Mouse (Mus musculus): ENCODE results near the gene Gna15. TPM values are rescaled to one million over a fixed set of nuclear protein-coding genes. Genes with fewer than 3 reads are reported as not detected.

Gene Gna15
- total RNA-seq, 2 experiments from 2014 or later, result 28.9 to 31.9 TPM

GRCm38 (mm10) chr10:81553807-81554755 lies 30.1 kb upstream of the Gna15 start:
- ATAC-seq (replicated peaks; ENCODE audit: poor library complexity), result no peak

DNA sequence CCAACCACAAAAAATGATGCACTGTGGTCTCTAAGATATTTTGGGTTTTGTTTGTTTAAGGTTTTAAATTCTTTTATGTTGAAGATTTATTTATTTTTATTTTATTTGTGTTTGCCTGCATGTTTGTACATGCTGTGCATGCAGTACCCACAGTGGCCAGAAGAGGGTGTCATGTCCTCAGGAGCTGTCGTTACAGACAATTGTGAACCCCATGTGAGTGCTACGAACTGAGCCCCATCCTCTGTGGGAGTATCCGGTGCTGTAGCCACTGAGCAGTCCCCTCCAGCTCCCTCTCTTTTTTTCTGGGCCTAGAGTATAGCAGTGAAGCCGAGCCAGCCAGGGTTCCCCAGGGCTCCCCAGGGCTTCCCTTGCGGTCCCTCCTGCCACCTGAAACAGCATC lies 29.2 kb upstream of the Gna15 start:
- 0 out of 2 replicates have a peak, but pooled peaks have one; percentile 16 for ATAC-seq (replicated peaks; ENCODE audit: poor library complexity)

DNA sequence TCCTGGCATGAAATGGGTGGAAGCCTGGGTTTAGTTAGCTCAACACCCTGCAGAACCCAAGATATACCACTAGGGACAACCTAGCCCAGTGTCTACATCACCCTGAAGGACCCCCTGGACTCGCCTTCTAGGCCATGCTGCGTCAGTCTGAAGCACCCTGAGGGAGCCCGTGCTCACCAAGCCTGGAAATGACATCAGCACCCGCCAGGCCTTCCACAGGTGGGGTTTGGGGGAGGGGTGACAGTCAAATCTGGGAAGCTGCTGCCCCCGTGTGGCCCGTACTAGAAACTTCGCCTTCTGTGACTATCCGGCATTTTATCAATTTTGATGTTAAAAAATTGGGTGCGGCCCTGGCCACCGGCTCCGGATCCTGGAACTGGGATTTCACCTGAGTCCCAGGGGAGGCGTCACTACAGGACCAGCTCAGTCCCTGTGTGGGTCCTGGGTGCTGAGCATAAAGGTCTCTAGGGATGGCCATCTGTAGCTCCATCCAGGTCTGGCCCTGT lies 27.6 kb upstream of the Gna15 start:
- ATAC-seq (replicated peaks; ENCODE audit: poor library complexity), result peak; percentile 73

GRCm38 (mm10) chr10:81550257-81550656 lies 26.2 kb upstream of the Gna15 start:
- ATAC-seq (replicated peaks; ENCODE audit: poor library complexity), result peak; percentile 56

DNA sequence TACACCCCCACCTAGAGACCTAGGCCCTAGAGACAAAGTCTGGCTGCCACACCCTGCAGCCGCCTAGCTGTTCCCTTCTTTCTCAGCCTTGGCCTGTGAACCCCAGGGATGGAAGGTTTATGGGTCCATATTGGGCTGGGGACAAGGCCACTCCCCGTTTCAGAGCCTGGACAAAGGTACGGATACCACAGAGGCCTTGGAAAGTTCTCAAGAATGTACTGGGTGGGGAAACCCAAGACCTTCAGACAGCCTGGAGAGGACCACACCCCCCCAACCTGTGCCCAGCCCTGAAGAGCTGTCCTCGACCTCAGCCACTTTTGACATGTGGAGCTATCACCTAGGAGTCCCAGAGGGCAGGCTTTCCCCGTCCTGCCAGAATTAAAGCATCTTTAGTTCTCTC lies 24.9 kb upstream of the Gna15 start:
- ATAC-seq (replicated peaks; ENCODE audit: poor library complexity), result no peak

- ATAC-seq (replicated peaks; ENCODE audit: poor library complexity), result no peak
These were observed 23.0 kb upstream of the Gna15 start for GRCm38 (mm10) chr10:81546788-81547571.

DNA sequence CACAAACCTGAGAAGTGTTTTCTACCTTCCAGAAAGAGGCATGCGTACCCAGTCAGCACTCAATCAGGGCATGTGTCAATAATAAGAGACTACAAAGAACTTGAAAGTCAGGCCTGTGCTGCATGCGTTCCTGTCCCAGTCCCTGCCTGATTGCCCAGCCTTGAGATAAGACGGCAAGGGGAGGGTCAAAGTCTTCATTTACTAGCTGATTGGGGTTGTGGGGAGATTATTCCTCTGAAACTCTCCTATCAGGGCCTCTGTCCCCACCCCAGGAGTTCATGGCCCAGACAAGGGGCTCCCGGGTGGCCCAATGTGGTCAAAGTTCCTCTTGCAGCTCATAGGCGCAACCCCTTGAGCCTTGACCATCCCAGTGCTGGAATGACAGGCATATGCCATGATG lies 22.3 kb upstream of the Gna15 start:
- no peak for ATAC-seq (replicated peaks; ENCODE audit: poor library complexity)

DNA sequence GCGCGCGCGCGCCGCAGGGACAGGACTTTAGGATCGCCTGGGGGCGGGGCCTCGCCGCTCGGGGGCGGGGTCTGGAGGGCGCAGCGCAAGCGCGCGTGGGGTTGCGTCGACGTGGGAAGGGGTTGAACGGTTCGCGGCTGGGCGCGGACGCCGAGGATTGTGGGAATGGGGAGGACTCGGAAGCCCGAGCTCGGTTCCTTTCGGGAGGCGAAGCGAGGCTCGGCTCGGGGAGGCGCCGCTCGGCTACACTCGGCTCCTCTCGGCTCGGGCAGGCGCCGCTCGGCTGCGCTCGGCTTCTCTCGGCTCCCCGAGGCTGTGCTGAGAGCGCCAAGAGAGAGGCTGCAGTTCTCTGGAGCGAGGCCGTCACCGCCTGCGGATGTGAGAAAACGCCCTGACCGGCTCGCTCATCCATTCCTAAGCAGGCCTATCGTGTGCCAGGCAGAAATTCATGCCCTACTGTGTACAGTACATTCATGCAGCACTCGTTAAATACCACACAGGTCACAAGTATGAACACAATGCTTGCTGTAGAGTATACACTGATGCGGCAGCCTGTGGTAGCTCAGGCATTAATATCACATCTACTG lies 21.2 kb upstream of the Gna15 start, which contains the start of gene Gna11:
TSS of gene Gna11 (minus strand) at position 30 of the 587 bp plus-strand sequence.
- ATAC-seq (replicated peaks; ENCODE audit: poor library complexity), result peak; percentile 88

- peak; percentile 1 for ATAC-seq (replicated peaks; ENCODE audit: poor library complexity)
These were observed 20.5 kb upstream of the Gna15 start for GRCm38 (mm10) chr10:81544296-81545160.

GRCm38 (mm10) chr10:81543633-81544032 lies 19.6 kb upstream of the Gna15 start:
- no peak for ATAC-seq (replicated peaks; ENCODE audit: poor library complexity)

GRCm38 (mm10) chr10:81542727-81543460 lies 18.9 kb upstream of the Gna15 start:
- no peak for ATAC-seq (replicated peaks; ENCODE audit: poor library complexity)

GRCm38 (mm10) chr10:81541803-81542202 lies 17.8 kb upstream of the Gna15 start:
- ATAC-seq (replicated peaks; ENCODE audit: poor library complexity), result no peak

GRCm38 (mm10) chr10:81541363-81541762 lies 17.3 kb upstream of the Gna15 start:
- ATAC-seq (replicated peaks; ENCODE audit: poor library complexity), result no peak

GRCm38 (mm10) chr10:81538321-81539048 lies 14.5 kb upstream of the Gna15 start:
- no peak for ATAC-seq (replicated peaks; ENCODE audit: poor library complexity)

DNA sequence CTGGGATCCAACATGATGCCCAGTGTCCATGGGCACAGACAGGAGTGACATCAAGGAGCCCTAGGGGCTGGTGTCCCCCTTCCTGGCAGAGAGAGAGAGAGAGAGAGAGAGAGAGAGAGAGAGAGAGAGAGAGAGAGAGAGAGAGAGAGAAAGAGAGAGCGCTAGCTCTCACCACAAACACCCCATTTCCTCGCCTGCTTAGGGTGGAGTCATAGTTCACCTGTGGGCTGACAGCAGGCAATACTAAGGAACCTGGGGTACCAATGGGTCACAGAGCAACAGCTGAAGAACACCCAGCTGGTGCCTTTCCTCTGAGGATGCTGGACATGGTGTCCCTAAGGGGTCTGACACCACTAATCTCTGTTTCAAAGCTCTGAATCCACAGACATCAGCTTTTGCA lies 13.4 kb upstream of the Gna15 start:
- ATAC-seq (replicated peaks; ENCODE audit: poor library complexity), result no peak

DNA sequence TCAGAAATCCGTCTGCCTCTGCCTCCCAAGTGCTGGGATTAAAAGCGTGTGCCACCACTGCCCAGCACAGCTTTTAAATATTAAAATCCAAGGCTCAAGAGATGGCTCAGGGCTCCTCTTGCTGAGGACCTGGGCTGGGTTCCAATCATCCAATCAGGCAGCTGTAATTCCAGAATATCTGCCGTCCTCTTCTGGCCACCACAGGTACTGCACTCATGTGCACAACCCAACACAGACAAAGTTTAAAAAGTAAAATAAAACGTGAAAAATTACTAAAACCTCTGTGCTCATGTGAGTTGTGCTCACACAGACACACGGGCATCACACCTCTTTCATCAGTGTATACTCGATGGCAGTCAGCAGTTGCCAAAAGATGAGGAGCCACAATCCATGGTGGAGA lies 12.7 kb upstream of the Gna15 start:
- peak; percentile 81 for ATAC-seq (replicated peaks; ENCODE audit: poor library complexity)

- no peak for ATAC-seq (replicated peaks; ENCODE audit: poor library complexity)
These were observed 10.8 kb upstream of the Gna15 start for GRCm38 (mm10) chr10:81534826-81535225.

DNA sequence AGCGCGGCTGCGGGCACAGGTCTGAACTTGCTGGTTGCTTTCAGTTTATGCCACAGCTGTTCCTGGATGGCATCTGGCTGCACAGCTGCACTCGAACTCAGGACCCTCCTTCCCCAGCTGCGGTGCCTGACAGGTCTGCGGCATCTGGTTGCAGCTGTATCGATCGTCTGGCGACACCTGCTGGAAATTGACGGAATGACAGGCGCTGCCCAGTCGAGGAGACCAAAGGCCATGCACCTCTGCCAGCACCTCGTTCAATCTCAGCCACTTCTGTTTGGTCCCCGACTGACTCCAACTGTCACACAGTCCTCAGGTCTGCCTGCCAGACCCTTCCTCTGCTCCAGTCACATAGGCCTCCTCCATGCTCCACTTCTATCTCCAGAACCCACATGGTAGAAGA lies 2.8 kb upstream of the Gna15 start:
- ATAC-seq (replicated peaks; ENCODE audit: poor library complexity), result peak; percentile 59
